Mouse (Mus musculus) liver, embryonic 14.5 days (tissue): ENCODE measurements around the gene Sfn.
A peak's percentile ranks its signal among the peaks of the same experiment; 100 is the strongest.

ENCODE experiments used
- CTCF ChIP-seq: IDR thresholded peaks from 2 replicates; pipeline ENCODE4 v1.5.1; 2016; ENCODE audit warnings: antibody characterized with exemption, low read depth, control low read depth
- EP300 ChIP-seq: IDR thresholded peaks from 2 replicates; pipeline ENCODE4 v1.6.1; 2016; ENCODE audit warnings: antibody characterized with exemption, low read depth

DNA sequence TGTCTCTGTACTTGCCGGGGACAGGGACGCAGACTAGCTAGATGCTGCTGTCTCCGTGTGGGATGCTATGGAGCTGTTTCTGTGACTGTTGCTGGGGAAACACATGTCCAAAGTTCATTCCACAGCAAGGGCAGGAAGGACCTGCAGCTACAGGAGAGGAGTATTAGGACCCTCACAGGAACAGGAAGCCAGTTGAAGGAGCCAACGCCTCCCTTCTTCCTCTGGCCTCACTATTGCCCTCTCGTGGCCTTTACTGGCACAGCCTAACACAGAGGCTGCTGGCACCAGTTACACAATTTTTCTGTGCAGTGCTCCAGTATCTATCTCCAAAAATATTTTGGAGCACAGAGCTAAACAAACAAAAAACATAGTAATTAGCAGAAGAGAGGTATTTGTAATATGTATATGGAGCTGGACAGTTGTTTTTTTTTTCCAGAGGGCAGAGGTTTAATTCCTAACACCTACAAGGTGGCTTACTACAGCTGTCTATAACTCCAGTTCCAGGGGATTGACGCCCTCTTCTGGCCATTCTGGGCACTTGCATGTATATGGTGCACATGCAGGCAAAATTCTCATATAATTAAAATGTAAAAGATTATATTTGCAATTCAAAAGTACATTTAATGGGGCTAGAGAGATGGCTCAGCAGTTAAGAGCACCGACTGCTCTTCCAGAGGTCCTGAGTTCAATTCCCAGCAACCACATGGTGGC lies 48.2 kb upstream of the Sfn start, which contains the start of gene Zdhhc18:
- TF ChIP-seq CTCF (peak; percentile 92), EP300 (no peak)
